Mouse (Mus musculus): ENCODE results near the gene Cpsf4l. TPM values are rescaled to one million over a fixed set of nuclear protein-coding genes. Genes with fewer than 3 reads are reported as not detected.

Cpsf4l gene
- polyA plus RNA-seq (2017; shearing (Covaris generic)): not detected

GRCm38 (mm10) chr11:113709731-113710256 is at the start of gene Cpsf4l:
Gene Cpsf4l, minus strand, starts transcription at chr11:113710017.

GRCm38 (mm10) chr11:113751484-113752084 is 41.8 kb upstream of the Cpsf4l start, which contains the start of gene Cdc42ep4:
Gene Cdc42ep4, minus strand, starts transcription at chr11:113751881.

GRCm38 (mm10) chr11:113683957-113684706 is 25.7 kb downstream of the Cpsf4l start, which contains the start of the genes Fam104a and D11Wsu47e:
Gene Fam104a, minus strand, starts transcription at chr11:113684155.
Gene D11Wsu47e, plus strand, starts transcription at chr11:113684412.

GRCm38 (mm10) chr11:113649353-113650210 is 60.2 kb downstream of the Cpsf4l start, which contains the start of gene Slc39a11:
Gene Slc39a11, minus strand, starts transcription at chr11:113650079.

GRCm38 (mm10) chr11:113648690-113649352 is 61.0 kb downstream of the Cpsf4l start, which contains the start of gene Cog1:
Gene Cog1, plus strand, starts transcription at chr11:113649169.

Other genes starting within 250 kb of the Cpsf4l start
- 0.59 TPM for gene Sstr2, start 90.7 kb downstream of the Cpsf4l start, polyA plus RNA-seq (2017; shearing (Covaris generic))
- 39.8 TPM for gene Cog1, start 60.8 kb downstream of the Cpsf4l start, polyA plus RNA-seq (2017; shearing (Covaris generic))
- gene Slc39a11, start 59.9 kb downstream of the Cpsf4l start, polyA plus RNA-seq (2017; shearing (Covaris generic)): 36.2 TPM
- gene Fam104a, start 25.9 kb downstream of the Cpsf4l start, polyA plus RNA-seq (2017; shearing (Covaris generic)): 40.1 TPM
- 11.0 TPM for gene D11Wsu47e, start 25.6 kb downstream of the Cpsf4l start, polyA plus RNA-seq (2017; shearing (Covaris generic))
- 5.0 TPM for gene Cdc42ep4, start 41.9 kb upstream of the Cpsf4l start, polyA plus RNA-seq (2017; shearing (Covaris generic))